Mouse (Mus musculus) liver, embryonic 14.5 days (tissue): Measurements from ENCODE around the gene Aak1.

ENCODE experiments used
- CTCF ChIP-seq: IDR thresholded peaks from 2 replicates; pipeline ENCODE4 v1.5.1; 2016; ENCODE audit warnings: antibody characterized with exemption, low read depth, control low read depth
- EP300 ChIP-seq: IDR thresholded peaks from 2 replicates; pipeline ENCODE4 v1.6.1; 2016; ENCODE audit warnings: antibody characterized with exemption, low read depth

DNA sequence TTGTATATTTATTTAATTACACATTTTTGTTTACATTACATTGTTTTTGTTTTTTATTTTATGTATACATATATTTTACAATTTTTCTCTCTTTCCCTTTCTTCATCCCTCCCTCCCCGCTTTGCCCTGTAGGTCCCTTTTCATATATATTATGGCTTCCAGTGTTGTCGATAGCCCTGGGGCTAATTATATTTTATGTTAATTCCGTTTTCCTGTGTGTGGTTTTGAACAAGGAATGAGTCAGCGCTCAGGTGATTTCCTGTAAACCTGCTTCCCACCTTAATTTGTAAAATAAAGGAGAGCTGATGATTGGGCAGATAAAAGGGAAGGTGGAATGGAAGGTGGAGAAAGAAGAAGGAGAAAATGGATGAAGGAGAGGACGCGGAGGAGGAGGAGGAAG, 159.6 kb downstream of the Aak1 start, which contains the start of gene Nfu1:
- no peak for TF ChIP-seq CTCF
- no peak for TF ChIP-seq EP300
